Mouse (Mus musculus) brain, embryonic 14.5 days (tissue): ENCODE measurements at regions not wholly inside any gene's neighbourhood (a gene's known extent, or its start where the extent isn't known, plus 50 kb on each side); places are given as distances from the start of the nearest gene placed in this dataset.

ENCODE experiments used
- CTCF ChIP-seq: fragments of 200-500 bp; IDR thresholded peaks from 2 replicates; pipeline ENCODE4 v1.5.1; 2012; ENCODE audit warnings: inconsistent platforms, mild to moderate bottlenecking, moderate library complexity, borderline replicate concordance; ENCODE audit not compliant: insufficient read depth, insufficient read length; ENCODE audit errors: extremely low read depth
- POLR2A ChIP-seq: fragments of 200-500 bp; IDR thresholded peaks from 2 replicates; pipeline ENCODE4 v1.6.1; 2012; ENCODE audit warnings: mild to moderate bottlenecking, inconsistent platforms, borderline replicate concordance; ENCODE audit not compliant: poor library complexity, insufficient read depth, insufficient read length, severe bottlenecking; ENCODE audit errors: extremely low read depth

DNA sequence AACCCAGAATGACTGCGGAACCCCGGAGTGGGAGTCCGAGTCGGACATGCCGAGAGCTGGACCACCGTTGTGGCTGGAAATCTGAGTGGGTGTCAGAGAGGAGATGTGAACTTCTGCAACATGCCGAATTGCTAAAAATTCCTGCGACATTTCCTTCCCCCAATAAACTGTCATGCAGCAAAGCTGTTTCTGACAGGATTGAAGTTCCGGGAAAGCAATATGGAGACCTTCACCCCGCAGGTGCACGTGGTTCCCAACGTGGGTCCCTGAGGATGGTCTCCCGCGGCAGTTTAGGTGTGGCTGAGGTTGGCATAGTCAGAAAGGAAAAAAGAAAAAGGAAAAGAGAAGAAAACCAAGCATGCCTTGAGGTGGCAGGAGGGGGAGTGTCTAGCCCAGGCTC, 269.0 kb upstream of the Zfp637 start:
- TF ChIP-seq CTCF (no peak), POLR2A (no peak)
